Mouse (Mus musculus) kidney, adult 2 months (tissue): ENCODE data around the gene Ngly1. TPM values are rescaled to one million over a fixed set of nuclear protein-coding genes. Genes with fewer than 3 reads are reported as not detected.

Source experiments
- DNase-seq: peaks from one replicate; pipeline ENCODE4 v3.0.0; 2021
- H3K27ac ChIP-seq: fragments of 200-500 bp; 2 replicates; pipeline ENCODE4 v1.5.1; 2012; ENCODE audit warnings: low read depth, low read length, control low read depth, inconsistent platforms; ENCODE audit not compliant: insufficient read depth
- H3K27me3 ChIP-seq: fragments of 200-500 bp; replicated peaks from 2 replicates; pipeline ENCODE4 v1.6.1; 2012; ENCODE audit warnings: mild to moderate bottlenecking, moderate library complexity, low read length, inconsistent platforms; ENCODE audit not compliant: control insufficient read depth, insufficient read depth
- H3K36me3 ChIP-seq: fragments of 200-500 bp; 2 replicates; pipeline ENCODE4 v1.6.1; 2012; ENCODE audit warnings: mild to moderate bottlenecking, moderate library complexity, low read length, inconsistent platforms; ENCODE audit not compliant: control insufficient read depth, insufficient read depth
- H3K4me1 ChIP-seq: fragments of 200-500 bp; 2 replicates; pipeline ENCODE4 v1.6.1; 2011; ENCODE audit warnings: low read length; ENCODE audit not compliant: control insufficient read depth, insufficient read depth
- H3K4me3 ChIP-seq: fragments of 200-500 bp; 2 replicates; pipeline ENCODE4 v1.5.1; 2011; ENCODE audit warnings: mild to moderate bottlenecking, low read depth, low read length, control low read depth; ENCODE audit not compliant: insufficient read depth
- CTCF ChIP-seq: fragments of 200-500 bp; conservative IDR thresholded peaks from 2 replicates; pipeline ENCODE4 v1.5.1; 2011; ENCODE audit warnings: low read depth, mild to moderate bottlenecking, control low read depth, low read length, moderate library complexity, mixed read lengths; ENCODE audit not compliant: insufficient read depth, insufficient read length
- POLR2A ChIP-seq: fragments of 200-500 bp; IDR thresholded peaks from one replicate; pipeline ENCODE4 v1.6.1; 2011; ENCODE audit warnings: low read depth, low read length, control low read depth
- WGBS: fragments of 180-500 bp; shearing (Covaris S2); methylation state at CpG from one replicate; pipeline ENCODE4 v1.1.7; 2018; 5-methylcytosine and 5-hydroxymethylcytosine counted together
- polyA plus RNA-seq: library from polyadenylated mRNA; depleted of rRNA; stranded (reverse); fragments of >200 nt; gene quantifications from 2 replicates; pipeline ENCODE4 v1.2.3, GENCODE M21; 2012; rRNA removed

Gene Ngly1
- polyA plus RNA-seq, 1 experiment, result 40.2 TPM

DNA sequence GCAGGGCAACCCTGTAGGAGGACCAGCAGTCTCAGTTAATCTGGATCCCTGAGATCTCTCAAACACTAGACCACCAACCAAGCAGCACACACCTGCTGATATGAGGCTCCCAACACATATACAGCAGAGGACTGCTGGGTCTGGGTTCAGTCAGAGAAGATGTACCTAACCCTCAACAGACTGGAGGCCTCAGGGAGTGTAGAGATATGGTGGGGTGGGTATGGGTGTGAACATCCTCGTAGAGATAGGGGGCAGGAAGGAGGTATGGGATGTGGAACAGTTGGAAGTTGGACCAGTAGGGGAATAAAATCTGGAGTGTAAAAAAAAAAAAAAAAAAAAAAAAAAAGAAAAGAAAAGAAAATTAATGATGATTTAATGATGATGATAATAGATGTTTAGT lies 110.6 kb downstream of the Ngly1 start:
- Histone ChIP-seq H3K27ac (no peak overlapping the region), H3K4me1 (no peaks in the 10 kb centered on the region), H3K27me3 (no peaks in the 10 kb centered on the region), H3K4me3 (no peak overlapping the region), H3K36me3 (no peaks in the 10 kb centered on the region)
- 59% methylated on average over 1 of the region's 1 CpGs for WGBS
- TF ChIP-seq POLR2A (no peak), CTCF (no peak)
- DNase-seq, result no peak

Other genes with a start within 250 kb of the Ngly1 start
- gene Oxsm, start 528 bp downstream of the Ngly1 start, polyA plus RNA-seq, result 16.6 and 18.7 TPM in 2 replicates
- 5.4 and 10.5 TPM in 2 replicates for gene Top2b, start 115.9 kb downstream of the Ngly1 start, polyA plus RNA-seq